Mouse (Mus musculus): ENCODE results near the gene Olfr1023.

The Olfr1023 gene

GRCm38 (mm10) chr2:85885340-85885739 is at the start of gene Olfr1023:
Gene Olfr1023 (plus strand): TSS chr2:85885640.
- no peak for DNase-seq (ENCODE audit: low spot score)

GRCm38 (mm10) chr2:85845383-85845782 is 40.1 kb upstream of the Olfr1023 start, which contains the start of gene Olfr1019:
Gene Olfr1019 (minus strand): TSS chr2:85845483.
- DNase-seq (ENCODE audit: low spot score) = no peak

GRCm38 (mm10) chr2:85846730-85847129 is 38.7 kb upstream of the Olfr1023 start, which contains the start of gene Olfr1020:
Gene Olfr1020 (plus strand): TSS chr2:85847030.
- no peak for DNase-seq (ENCODE audit: low spot score)

- no peak for DNase-seq (ENCODE audit: low spot score)
Observed at GRCm38 (mm10) chr2:85868294-85868693, 17.1 kb upstream of the Olfr1023 start, which contains the start of gene Olfr1022. Gene Olfr1022 (plus strand): TSS chr2:85868594.

GRCm38 (mm10) chr2:85904952-85905351 is 19.5 kb downstream of the Olfr1023 start, which contains the start of gene Olfr1024:
Gene Olfr1024 (minus strand): TSS chr2:85905052.
- DNase-seq (ENCODE audit: low spot score) = no peak

- no peak for DNase-seq (ENCODE audit: low spot score)
Observed at GRCm38 (mm10) chr2:85913197-85913596, 27.8 kb downstream of the Olfr1023 start.

GRCm38 (mm10) chr2:85914893-85915292 is 29.5 kb downstream of the Olfr1023 start, which contains the start of gene Olfr1025-ps1:
Gene Olfr1025-ps1 (plus strand): TSS chr2:85915193.
- DNase-seq (ENCODE audit: low spot score) = no peak

GRCm38 (mm10) chr2:85921258-85921657 is 35.8 kb downstream of the Olfr1023 start, which contains the start of gene Olfr1026:
Gene Olfr1026 (plus strand): TSS chr2:85921558.
- no peak for DNase-seq (ENCODE audit: low spot score)

Data from ovary, postnatal 36 days (tissue).